Mouse (Mus musculus) brain, embryonic 18.5 days (tissue): ENCODE results near the gene Gm10959.
A peak's percentile ranks its signal among the peaks of the same experiment; 100 is the strongest.
"Not testable (repeated sequence)": the region's sequence is repeated elsewhere in the genome, so short reads cannot be mapped to it uniquely, and the experiment has no call there.

Experiments used
- DNase-seq: peaks from one replicate; pipeline ENCODE4 v3.0.0-alpha.2; 2012; ENCODE audit warnings: low read depth, low spot score

The Gm10959 gene

DNA sequence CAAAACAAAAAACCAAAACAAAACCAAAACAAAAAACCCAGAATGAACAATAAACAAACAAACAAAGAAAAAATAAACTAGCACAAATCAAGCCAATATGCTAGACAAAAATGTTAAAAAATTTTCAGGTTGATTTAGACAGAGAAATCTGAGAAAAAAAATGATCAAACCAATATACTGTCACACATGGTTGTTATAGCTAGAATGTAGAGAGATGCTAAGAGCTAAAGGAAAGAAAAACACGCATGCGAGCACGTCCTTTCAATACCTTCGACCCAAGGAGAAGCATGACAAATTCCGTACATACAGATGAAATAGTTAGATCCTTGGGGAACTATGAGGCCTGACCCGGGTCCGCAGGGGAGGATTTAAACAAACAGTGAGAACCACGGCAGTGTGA, at the start of gene Gm10959:
Gm10959 (minus strand) TSS at position 101 of the 400 bp plus-strand sequence.
- no peak for DNase-seq

DNA sequence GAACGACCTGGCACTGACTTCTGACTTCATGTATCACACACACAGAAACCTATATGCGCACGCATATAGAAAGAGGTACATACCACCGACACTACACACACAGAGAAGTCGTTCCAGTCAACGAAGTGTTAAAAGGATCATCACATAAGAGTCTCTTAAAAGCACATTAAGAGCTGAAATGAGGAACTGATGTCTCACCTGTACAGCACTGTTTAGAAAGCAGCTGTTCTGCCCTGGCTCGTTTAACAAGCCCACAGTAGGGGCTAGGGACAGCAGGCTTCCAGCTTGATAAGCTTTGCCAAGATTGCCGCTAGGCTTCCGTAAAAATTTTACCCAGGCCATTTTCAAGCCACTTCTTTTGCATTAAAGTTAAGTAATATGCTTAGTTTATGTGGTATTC, 49.2 kb upstream of the Gm10959 start:
- no peak for DNase-seq

DNA sequence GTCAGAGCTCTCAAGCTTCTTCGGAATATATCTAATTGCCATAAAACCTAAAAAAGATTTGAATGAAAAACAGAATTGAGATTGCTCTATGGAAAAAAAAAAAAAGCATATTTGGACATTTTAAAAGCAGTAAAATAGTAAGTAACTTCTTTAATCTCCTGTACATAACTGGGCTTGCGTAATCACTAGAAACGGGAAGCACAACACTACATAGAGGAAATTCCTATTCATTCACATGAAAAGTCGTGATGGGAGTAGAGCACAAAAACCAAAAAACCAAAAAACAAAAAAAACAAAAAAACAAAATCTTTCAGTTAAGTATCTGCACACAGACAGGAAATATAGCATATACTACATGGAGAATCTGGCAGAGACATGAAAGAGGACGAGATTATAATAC, 45.1 kb upstream of the Gm10959 start:
- no peak for DNase-seq

DNA sequence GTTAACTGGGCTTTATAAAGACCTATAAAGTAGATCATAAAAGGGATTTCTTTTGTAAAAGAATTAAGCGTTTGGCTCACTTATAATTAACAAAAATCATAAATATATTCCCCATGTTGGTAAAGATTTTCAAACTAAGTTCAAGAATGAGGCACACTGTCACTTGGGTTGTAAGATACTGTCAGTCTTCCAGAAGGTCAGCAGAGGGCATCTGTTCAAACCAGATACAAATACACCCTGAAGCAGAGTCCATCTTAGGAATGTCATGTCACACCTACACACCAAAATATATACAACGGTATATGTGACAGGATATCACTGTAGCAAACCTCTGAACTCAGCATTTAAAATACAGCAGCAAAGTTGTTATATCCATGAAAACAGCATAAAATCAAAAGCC, 31.0 kb upstream of the Gm10959 start:
- DNase-seq = no peak

DNA sequence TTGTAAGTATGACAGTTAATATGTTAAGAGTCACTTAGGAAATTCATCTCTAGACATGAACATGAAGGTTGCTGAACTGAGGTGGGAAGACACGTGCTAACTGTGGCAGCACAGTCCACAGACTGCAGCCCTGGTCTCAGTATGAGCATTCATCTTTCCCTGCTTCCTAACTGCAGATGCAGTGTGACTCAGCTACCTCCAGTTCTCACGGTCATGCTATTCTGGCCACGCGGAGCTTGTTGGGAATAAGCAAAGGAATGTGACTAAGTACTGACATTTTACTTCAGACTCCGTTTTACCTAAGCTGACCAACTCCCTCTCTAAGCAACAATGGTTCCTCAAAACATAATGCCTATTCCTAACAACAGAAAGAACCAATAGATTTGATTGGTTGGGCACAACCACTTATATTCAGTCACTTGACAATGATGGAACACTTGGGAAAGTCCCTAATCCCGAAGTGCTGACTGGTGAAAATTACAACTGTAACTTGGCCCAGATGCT, 24.3 kb upstream of the Gm10959 start:
- DNase-seq = no peak

DNA sequence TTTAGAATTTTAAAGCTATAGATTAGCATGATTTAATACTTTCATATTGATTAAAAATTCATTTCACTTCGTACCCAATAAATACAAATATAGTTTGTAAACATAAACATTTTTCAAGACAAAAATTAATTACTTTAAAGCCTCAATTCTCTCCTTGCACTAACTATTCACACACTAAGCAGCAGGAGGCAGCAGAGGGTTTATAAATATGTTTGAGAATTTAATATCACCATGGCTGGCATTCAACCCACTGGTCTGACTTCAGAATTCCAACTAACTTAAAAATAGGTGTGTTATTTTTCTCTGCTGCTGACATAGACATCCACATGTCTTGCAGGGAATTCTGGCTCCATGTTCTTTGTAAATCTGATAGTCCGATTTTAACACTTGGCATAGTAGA, 20.1 kb upstream of the Gm10959 start:
- peak; percentile 26 for DNase-seq

DNA sequence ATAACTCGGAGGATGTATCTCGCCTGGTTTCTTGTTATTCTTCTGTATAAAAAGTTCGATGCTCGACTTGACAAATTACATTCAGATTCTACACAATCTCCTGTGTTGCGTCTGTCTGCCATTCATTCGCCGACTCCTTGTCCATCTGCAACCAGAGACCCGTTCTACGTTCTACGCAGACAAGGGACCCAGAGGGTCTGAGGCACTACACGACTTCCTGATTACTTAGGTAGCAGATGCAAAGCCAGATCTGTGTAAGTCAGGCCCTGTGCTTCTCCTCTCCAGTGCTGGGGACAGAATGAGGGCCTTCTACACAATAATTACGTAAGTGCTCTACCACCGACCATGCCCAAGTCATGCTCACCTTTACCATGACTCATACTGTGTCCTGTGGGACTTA, 18.0 kb upstream of the Gm10959 start:
- DNase-seq = not testable (repeated sequence)

DNA sequence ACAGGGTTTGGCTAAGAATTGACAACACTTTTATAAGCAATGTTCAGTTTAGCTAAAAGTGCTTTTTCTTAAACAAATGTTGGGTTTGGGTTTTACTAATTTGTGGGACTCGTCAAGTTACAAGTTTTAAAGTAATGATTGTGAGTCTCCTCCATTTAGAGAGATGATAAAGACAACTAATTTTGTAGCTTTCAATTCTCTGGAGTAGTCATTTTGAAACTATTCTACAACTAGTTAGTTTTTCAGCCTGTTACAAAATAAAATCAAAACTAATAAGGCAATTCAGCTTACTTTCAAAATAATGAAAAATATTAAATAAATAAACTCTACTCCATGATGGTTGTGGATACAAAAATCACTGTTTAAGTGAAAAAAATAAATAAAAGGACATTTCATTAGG, 13.3 kb upstream of the Gm10959 start:
- no peak for DNase-seq

DNA sequence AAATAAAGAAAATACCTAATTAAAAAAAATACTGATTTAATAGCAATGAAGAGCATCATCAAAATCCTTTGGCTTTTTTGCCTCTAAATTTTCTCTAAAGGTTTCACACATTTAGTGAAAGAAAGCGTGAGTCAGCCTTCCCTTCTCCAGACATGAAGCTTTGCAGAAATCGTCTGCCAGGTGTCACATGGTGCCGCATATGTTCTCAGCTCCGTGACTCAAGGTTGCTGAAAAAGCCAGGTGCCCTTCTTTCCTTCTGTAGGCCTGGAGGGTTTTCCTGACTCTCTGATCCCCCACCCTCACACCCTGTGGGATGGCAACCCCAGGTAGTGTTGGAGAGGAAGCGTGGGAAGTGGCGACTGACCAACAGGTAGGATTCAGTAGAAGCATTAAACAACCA, 10.6 kb upstream of the Gm10959 start:
- no peak for DNase-seq

DNA sequence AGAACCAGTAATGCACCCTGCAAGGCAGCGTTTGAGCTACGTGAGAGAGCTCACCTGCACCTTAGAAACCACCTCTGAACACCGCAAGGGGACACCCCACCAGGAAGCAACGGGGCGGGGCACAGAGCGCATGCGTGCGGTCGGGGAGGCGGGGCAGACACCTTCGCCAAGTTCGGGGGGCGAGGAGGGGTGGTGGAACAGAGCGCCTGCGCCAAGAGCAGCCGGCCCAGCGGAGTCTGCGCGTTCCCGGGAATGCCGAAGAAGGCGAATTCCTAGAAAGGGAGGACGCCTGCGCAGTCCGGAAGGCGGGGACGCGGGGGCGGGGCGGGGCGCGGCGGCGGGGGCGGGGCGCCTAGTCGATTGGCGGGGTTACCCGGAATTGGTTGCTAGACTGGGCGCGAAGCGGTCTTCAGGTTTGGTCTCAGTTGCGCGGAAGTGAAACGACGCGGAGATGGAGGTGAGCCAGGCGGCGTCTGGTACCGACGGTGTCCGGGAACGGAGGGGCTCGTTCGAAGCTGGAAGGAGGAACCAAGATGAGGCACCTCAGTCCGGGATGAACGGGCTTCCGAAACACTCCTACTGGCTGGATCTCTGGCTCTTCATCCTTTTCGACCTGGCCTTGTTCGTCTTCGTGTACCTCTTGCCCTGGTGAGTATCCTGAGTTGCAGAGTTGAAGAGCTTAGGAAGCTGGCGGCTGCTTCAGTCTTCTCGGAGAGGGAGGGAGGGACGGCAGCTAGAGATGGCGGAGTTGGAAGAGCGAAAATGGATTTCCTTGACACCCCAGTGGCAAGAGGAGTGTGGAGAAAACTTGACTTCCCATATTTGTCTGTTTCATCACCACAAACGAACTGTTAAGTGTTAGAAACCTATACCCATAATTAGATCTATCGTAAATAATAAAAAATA, 5.1 kb upstream of the Gm10959 start, which contains the start of gene 1810037I17Rik:
1810037I17Rik (plus strand) TSS at position 195 of the 906 bp plus-strand sequence.
- DNase-seq = peak; percentile 92

DNA sequence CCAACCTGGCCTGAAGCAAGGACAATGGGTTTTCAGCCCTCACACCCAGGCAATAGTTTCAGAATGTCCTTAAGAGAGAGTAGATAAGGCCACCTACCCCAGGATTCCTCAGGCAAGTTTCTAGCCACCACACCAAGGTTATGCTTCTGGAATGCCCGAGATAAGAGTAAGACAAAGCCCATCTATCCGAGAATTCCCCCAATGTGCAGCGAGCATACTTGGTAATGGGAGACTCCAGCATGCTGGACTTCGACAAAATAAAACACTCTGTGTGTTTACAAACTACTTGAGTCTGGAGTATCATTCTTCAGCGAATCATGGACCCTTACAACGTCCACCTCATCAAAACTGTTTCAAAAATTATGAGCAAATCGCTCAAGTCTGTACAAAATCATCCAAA, 4.0 kb upstream of the Gm10959 start:
- DNase-seq = no peak

DNA sequence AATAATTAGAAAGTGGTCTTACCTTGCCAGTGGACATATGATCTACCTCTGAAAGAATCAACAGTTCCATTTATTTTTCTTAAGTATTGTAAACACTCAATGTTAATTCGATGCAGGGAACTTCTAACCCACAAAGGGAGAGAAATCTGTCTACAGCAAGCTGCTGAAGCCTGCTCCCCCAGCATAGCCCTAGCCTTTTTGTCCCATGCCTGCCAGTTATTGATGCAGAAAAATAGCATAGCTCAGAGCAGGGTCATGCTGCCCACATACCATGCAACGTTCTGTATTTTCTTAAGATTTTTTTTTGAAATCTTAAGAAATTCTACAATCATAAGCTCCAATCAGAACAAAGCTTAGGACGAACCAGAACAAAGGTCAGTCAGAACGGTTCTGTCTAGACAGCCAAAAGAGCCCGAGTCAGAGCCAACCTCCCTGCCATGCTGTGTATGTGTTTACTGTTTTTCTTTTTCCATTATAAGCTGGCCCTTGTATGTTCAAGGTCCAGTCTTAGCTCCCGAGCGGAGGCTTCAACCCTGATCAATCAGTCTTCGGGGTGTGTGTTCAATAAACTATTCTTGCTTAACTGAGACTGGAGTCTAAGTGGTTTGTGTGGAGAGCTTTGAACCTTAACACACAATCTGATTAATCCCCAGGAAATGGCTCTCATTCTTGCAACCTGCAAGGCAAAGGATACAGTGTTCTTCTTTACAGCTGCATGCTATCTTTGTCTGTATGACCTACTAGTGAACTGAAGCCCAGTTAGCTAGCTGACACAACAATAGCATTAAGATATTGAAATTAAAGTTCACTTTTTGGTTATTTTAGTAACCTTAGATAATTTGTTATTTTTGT, 2.7 kb upstream of the Gm10959 start:
- DNase-seq = no peak

DNA sequence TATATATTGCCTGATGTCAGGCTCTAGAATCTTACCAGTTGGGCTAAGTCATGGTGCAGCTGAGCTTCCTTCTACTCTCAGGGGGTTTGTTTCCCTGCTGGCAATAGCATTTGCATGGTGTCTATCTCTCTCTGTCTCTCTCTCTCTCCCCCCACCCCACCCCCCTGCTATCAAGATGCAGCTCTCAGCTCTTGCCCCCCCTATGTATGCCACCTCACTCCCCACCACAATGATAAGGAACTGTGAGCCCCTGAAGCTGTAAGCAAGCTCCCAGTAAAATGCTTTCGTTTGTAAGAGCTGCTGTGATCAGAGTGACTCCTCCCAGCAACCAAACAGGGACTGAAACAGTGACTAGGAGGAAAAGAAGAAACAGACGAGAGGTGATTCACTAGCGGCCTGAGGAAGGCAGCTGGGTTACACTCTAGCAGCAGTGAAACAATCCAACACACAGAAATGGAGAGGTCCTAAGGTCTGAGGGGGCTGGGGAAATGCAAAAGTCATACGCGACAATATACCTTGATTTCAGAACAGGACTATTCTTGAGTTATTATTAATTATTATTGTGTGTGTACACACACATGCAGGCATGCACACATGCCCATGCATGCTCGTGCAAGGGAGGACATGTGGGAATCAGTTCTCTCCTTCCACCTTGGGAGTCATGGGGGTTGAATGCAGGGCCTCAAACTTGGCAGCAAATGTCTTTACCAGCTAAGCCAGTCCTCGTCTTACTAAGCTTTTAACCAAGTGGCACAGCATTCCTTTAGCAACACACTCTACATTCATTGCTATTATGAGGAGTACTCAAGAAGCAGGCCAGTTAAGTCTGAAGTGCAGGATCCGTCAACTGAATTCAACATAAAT, 1.6 kb upstream of the Gm10959 start:
- no peak for DNase-seq

DNA sequence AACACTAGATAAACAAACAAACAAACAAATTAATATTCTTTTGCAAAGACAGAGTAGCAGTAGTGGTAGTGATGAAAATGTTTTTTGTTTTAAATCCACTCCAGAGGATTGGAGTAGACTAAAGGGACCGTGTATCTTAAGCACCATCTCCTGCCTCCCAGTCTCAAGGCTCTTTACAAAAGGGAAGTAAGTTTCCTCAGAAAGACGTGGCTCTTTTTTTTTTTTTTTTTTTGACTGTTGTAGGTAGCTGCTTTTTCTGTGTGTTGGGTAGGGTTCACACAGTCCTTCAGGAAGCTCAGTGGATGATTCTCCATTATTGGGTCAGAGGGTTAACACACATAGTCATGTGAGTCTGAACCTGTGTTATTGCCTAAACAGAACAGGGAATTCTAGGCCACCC, 488 bp downstream of the Gm10959 start:
- DNase-seq = no peak

DNA sequence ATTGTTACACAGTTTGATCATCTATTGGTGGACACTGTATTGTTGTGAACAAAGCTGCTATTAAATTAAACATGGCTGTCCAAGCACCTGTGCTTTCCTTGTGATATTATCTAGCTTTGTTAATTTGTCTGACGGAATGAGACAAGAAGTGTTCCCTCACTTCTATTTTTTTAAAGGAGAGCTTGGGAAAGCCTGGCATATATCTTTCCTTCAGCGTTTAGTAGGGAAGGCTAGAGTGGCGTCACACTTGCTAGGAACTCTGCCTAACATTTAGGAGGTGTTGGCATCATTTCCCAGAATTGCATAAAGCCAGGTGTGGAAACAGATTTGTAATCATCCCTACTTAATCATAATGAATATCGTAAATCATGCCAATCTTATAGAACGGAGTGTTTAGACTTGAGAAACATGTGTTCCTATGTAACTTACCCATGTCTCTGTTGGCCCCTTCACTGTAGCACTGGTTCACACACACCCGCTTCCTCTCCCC, 2.9 kb downstream of the Gm10959 start:
- no peak for DNase-seq

DNA sequence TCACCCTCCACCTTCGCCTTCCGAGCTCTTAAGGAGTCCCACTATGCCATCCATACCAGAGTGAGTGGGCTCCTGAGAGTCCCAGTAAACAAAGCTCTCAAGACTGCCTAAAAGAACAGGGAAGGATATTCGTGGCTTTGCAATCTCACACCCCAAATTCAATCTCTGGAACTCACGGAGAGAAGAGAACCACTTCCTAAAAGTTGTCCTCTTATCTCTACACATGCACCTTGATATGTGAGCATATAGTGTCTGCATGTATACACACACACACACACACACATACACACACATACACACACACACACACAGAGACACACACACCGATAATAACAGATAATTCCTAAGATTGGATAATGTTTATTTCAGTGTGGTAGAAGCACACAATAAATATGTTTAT, 3.7 kb downstream of the Gm10959 start:
- DNase-seq = no peak

DNA sequence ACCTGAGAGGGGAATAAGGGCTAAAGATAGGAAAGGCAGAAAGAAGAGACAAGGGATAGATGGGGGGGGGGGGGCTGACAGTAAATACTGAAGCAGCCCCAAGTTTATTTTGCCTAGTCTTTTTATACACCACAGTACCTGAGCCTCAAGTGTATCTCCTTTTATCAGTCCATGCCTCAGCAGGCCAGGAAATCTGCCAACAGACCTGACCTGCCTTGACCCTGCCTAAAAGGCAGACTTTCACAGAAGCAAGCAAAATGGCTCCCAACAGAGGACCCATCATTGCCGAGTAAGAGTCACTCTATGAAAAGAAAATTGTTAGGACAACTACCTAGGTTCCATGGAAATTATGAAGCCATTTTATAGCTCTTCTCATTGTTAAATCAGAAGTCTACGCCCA, 11.3 kb downstream of the Gm10959 start:
- DNase-seq = no peak

DNA sequence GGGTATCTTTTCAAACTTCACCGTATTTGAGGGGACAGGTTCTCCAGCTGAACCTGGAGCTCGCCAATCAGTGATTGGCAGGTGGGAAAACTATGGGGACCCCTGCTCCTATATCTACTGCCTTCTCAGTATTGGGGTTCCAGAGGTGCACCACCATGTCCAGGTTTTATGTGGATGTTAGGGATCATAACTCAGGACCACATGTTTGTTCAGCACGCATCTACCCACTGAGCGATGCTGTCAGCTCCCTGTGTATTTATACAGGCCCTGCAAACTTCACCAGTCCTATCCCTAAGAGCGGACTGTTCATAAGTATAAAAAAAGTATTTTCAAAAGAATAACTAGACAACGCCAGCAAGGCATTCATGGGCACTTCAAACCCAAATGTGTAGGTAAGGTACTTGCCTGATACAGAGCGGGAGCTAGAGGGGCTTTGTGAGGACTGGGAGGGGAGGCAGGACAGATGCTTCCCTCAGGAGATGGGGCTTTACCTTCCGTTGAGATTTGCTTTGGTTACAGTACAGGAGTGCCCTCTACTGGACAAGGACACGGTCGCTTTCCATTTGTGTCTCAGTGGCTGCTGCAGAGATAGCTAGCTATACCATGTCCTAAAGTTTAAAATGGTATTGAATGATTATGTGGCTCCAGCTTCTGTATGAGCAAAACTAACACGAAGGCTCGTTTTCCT, 15.3 kb downstream of the Gm10959 start:
- DNase-seq = peak; percentile 51

DNA sequence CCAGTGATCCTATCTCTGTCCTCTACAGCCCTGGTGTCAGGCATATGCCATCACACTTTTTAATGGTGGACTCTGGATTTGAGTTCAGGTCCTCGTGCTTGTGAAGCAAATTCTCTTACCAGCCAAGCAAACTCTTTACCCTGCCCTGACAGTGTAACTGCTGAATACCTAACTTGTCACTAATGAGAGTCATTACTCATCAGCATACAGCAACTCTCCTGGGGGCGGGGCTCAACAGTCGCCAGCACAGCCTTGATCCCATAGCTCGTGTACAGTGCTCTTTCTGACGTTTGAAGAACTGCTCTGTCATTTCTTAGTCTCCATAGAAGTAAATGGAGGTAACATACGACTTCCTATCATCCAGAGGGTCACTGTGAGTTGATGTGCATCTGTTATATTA, 20.9 kb downstream of the Gm10959 start:
- no peak for DNase-seq

DNA sequence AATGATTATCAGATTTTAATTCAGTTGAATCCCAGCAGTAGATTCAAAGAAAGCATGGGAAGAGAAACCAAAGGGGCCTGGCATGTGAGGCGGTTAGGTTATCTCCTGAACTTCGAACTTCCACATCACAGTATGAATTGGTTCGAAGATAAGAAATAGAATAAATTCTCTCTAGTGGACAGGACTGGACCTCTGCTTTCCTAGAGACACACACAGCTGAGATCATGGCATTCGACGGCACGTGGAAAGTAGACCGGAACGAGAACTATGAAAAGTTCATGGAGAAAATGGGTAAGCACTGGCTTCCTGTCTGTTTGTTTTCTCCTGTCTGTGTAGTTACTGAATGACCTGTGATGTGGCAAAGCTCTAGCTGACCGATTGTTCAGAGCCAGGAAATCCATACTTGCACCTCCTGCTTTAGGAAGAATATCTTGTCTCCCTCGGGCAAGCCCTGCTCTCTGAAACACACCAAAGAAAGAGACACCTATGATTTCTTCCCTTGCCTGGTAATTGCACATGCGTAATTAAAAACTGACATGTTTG, 23.9 kb downstream of the Gm10959 start:
- DNase-seq = no peak
